Mouse (Mus musculus) natural killer cell, adult 2 months (primary cell): ENCODE measurements around the gene Lpcat1.

ENCODE experiments used
- DNase-seq, 2 experiments: peaks; one replicate each; pipeline ENCODE4 v3.0.0; 2022; ENCODE audit warnings: low spot score in 2 of 2

Lpcat1 gene

GRCm38 (mm10) chr13:73467034-73467420 lies at the start of gene Lpcat1:
Lpcat1 (plus strand) TSS chr13:73467197.
- peak; percentile 71 to 88 for DNase-seq

- DNase-seq: no peak
These were observed 49.3 kb upstream of the Lpcat1 start for GRCm38 (mm10) chr13:73417478-73418220.

- no peak for DNase-seq
These were observed 48.7 kb upstream of the Lpcat1 start for GRCm38 (mm10) chr13:73418297-73418696.

GRCm38 (mm10) chr13:73419244-73419643 lies 47.8 kb upstream of the Lpcat1 start:
- no peak for DNase-seq

- no peak for DNase-seq
These were observed 44.0 kb upstream of the Lpcat1 start for GRCm38 (mm10) chr13:73423043-73423442.

GRCm38 (mm10) chr13:73425035-73425434 lies 42.0 kb upstream of the Lpcat1 start:
- no peak for DNase-seq

GRCm38 (mm10) chr13:73425839-73426490 lies 41.0 kb upstream of the Lpcat1 start:
- peak; percentile 12 to 69 for DNase-seq

- DNase-seq: no peak
These were observed 40.4 kb upstream of the Lpcat1 start for GRCm38 (mm10) chr13:73426587-73426986.

- DNase-seq: no peak
These were observed 37.2 kb upstream of the Lpcat1 start for GRCm38 (mm10) chr13:73429605-73430321.

- DNase-seq: no peak
These were observed 34.4 kb upstream of the Lpcat1 start for GRCm38 (mm10) chr13:73432466-73433149.

GRCm38 (mm10) chr13:73433681-73434535 lies 33.1 kb upstream of the Lpcat1 start:
- peak in 1 of 2 experiments; percentile 52 for DNase-seq

GRCm38 (mm10) chr13:73434687-73435086 lies 32.3 kb upstream of the Lpcat1 start:
- peak in 1 of 2 experiments; percentile 62 for DNase-seq

GRCm38 (mm10) chr13:73435662-73436061 lies 31.3 kb upstream of the Lpcat1 start:
- no peak for DNase-seq

GRCm38 (mm10) chr13:73439057-73439456 lies 27.9 kb upstream of the Lpcat1 start:
- DNase-seq: no peak

GRCm38 (mm10) chr13:73441032-73441431 lies 26.0 kb upstream of the Lpcat1 start:
- no peak for DNase-seq

GRCm38 (mm10) chr13:73441686-73442085 lies 25.3 kb upstream of the Lpcat1 start:
- no peak for DNase-seq

- DNase-seq: no peak
These were observed 24.6 kb upstream of the Lpcat1 start for GRCm38 (mm10) chr13:73442431-73442830.

GRCm38 (mm10) chr13:73443093-73443821 lies 23.7 kb upstream of the Lpcat1 start:
- DNase-seq: no peak

- DNase-seq: no peak
These were observed 21.9 kb upstream of the Lpcat1 start for GRCm38 (mm10) chr13:73445087-73445486.

GRCm38 (mm10) chr13:73446076-73446475 lies 20.9 kb upstream of the Lpcat1 start:
- DNase-seq: no peak
